Mouse (Mus musculus) retina, adult 2 months (tissue): ENCODE data around the gene Mtmr12.
A peak's percentile ranks its signal among the peaks of the same experiment; 100 is the strongest.

Experiments used
- DNase-seq: peaks from one replicate; pipeline ENCODE4 v3.0.0-alpha.2; 2012; ENCODE audit warnings: low read depth, low spot score

Mtmr12 gene

GRCm38 (mm10) chr15:12321091-12321787, 116.4 kb downstream of the Mtmr12 start, which contains the start of gene Golph3:
Golph3 (plus strand) TSS chr15:12321450.
- peak; percentile 80 for DNase-seq

DNA sequence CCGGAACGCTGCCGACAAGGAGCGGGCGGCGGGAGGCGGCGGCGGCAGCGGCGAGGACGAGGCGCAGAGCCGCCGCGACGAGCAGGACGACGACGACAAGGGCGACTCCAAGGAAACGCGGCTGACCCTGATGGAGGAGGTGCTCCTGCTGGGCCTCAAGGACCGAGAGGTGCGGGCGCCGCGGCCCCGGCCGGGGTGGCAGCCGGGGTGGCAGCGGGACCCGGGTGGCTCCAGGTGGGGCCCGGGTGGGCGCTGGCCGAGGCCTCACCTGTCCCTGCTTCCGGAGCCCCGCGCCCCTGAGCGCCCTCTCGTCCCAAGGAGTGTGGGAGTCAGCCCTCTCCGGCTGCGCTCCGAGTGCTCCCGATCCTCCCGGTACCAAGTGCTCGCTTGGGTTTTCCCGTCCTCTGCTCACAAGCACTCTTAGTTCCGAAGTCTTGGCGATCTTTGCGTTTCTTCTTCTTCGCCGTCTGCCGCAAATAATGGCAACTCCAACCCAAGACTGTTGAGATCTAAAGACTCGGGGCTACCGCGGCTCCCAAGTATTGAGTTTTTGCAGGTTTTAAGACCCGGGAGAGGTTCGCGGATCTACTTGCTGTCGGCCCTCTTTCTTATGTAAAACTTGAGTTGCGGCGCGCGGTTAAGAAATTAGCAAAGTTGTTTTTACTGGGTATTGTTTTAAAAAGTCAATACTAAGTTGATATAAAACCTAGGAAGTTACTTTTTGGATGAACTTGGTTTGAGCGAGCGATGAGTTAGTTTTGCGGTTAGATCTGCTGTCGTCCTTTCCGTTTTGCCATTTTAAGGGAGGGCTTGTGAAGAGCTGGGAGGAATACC, 117.2 kb downstream of the Mtmr12 start, which contains the start of gene 1810049J17Rik:
TSS of gene 1810049J17Rik (minus strand) at position 112 of the 834 bp plus-strand sequence.
- no peak for DNase-seq

DNA sequence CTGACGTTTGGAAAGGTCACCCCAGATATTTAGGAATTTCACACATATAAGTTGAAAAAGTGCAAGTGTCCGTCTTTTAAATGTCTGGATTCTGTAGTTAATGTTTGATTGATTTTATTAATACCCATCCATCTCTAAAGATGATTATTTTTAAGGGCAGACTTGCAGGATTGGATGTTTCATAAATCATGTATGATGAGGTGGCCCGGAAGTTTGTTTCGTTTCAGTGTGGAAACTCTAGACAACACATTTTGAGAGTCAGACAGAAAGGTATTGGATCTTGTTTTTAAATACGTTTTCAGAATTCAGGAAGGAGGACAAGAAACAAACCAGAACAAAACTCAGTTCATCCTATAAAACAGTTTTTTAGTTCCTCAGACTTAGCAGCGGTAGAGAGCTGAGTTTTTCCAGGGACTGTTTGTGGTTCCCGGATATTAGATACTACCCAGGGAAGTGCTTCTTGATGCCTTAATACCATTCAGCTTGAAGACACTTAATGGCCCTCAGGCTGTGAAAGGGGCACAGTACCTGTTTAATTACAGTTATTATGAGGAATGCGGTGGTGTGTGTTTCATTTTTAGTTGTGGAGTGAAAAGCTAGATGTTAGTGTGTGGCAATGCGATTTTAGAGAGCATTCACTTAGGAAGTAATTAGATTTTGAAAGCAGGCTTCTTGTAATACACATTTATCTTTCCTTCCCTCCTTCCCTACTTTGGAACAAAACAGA, 118.0 kb downstream of the Mtmr12 start:
- no peak for DNase-seq
